11 mouse cellular contexts compared by ENCODE assay signal in genomic region chr4:97924414-97924813, GRCm38 (mm10).
DNase-seq lines count a peak whose midpoint lies in the region; ATAC-seq and TF ChIP-seq lines count a peak whose summit lies in the region.
"Had no signal": no experiment of that assay in that cellular context is flagged by ENCODE, and none has a peak within 500 bp of the region (broad histone marks: within the 10 kb centered on the region; RNA-seq: fewer than 3 reads in every experiment).

No protein-coding gene starts in this region.

- no peak overlapping the region for H3K9ac ChIP-seq in heart, embryonic 14.5 days (ENCODE audit: low read length)
- no peak overlapping the region for H3K9ac ChIP-seq in liver, adult 2 months (ENCODE audit: low read depth, low read length)
- H3K9ac ChIP-seq in liver, embryonic 11.5 days (ENCODE audit: low read depth, low read length): no peak overlapping the region
- H3K9ac ChIP-seq in forebrain, embryonic 13.5 days: no peak overlapping the region; the same call in 1 of the 2 replicates
- H3K9ac ChIP-seq in neural tube, embryonic 15.5 days (replicated peaks): no peak overlapping the region
- H3K9ac ChIP-seq: midbrain, embryonic 12.5 days had no signal

- H3K9me3 ChIP-seq in heart, embryonic 14.5 days (ENCODE audit: control insufficient read depth, low read length): no peaks in the 10 kb centered on the region
- no peaks in the 10 kb centered on the region for H3K9me3 ChIP-seq in liver, embryonic 11.5 days (ENCODE audit: control insufficient read depth, low read length)
- H3K9me3 ChIP-seq in forebrain, embryonic 13.5 days (replicated peaks): no peaks in the 10 kb centered on the region
- H3K9me3 ChIP-seq in neural tube, embryonic 15.5 days (replicated peaks): no peaks in the 10 kb centered on the region
- H3K9me3 ChIP-seq: midbrain, embryonic 12.5 days had no signal

- no peaks in the 10 kb centered on the region for H3K27me3 ChIP-seq in heart, embryonic 14.5 days (ENCODE audit: control insufficient read depth, insufficient read depth, low read length)
- H3K27me3 ChIP-seq in liver, adult 2 months (ENCODE audit: control insufficient read depth, insufficient read depth, low read length): no peaks in the 10 kb centered on the region
- no peaks in the 10 kb centered on the region for H3K27me3 ChIP-seq in liver, embryonic 11.5 days (replicated peaks; ENCODE audit: control insufficient read depth, insufficient read depth, low read length)
- no peaks in the 10 kb centered on the region for H3K27me3 ChIP-seq in forebrain, embryonic 13.5 days
- no peaks in the 10 kb centered on the region for H3K27me3 ChIP-seq in neural tube, embryonic 15.5 days (replicated peaks)
- H3K27me3 ChIP-seq: CH12.LX; midbrain, embryonic 12.5 days had no signal

- H3K79me2 ChIP-seq in liver, adult 2 months (ENCODE audit: control insufficient read depth, insufficient read depth, low read length): peaks cover 29% of the 10 kb centered on the region

- intact Hi-C loops in heart, postnatal 25 days (cut with DNase I): loop anchor here (5.0 kb wide), 2 partner anchors 168 to 172 kb away; no protein-coding TSS in a partner anchor

- 0 out of 2 replicates have a peak overlapping the region, but pooled peaks have one; percentile 8 for H3K4me2 ChIP-seq in heart, embryonic 14.5 days (ENCODE audit: low read length)
- no peak overlapping the region for H3K4me2 ChIP-seq in liver, embryonic 11.5 days
- peak overlapping the region; percentile 27 for H3K4me2 ChIP-seq in forebrain, embryonic 13.5 days
- no peak overlapping the region for H3K4me2 ChIP-seq in neural tube, embryonic 15.5 days
- H3K4me2 ChIP-seq: midbrain, embryonic 12.5 days had no signal

- no peak for ATAC-seq in heart, embryonic 14.5 days (ENCODE audit: insufficient number of reproducible peaks, insufficient read depth, low FRiP score, low read depth)
- no peak for ATAC-seq in liver, embryonic 11.5 days (replicated peaks; ENCODE audit: low FRiP score)
- ATAC-seq in forebrain, embryonic 13.5 days: peak; percentile 62; the same call in 1 of the 2 replicates
- no peak for ATAC-seq in neural tube, embryonic 15.5 days (ENCODE audit: low FRiP score)
- no peak for ATAC-seq in activated CD4-positive, CD25-positive, alpha-beta regulatory T cell, adult 4 months

- no peak for TF ChIP-seq CTCF in liver, adult 2 months (IDR thresholded peaks at IDR 0.05; ENCODE audit: low read depth, low read length)

- H3K4me1 ChIP-seq in heart, embryonic 14.5 days (ENCODE audit: control insufficient read depth in 2 of 2, insufficient read depth in 2 of 2, low read length in 2 of 2): peaks cover 14 to 50% of the 10 kb centered on the region in 2 experiments
- H3K4me1 ChIP-seq in liver, adult 2 months (ENCODE audit: control insufficient read depth, insufficient read depth, low read length): peaks cover 27% of the 10 kb centered on the region
- H3K4me1 ChIP-seq in liver, embryonic 11.5 days (replicated peaks; ENCODE audit: control insufficient read depth, insufficient read depth, low read length): peaks cover 6% of the 10 kb centered on the region
- peaks cover 69% of the 10 kb centered on the region for H3K4me1 ChIP-seq in forebrain, embryonic 13.5 days
- peaks cover 45% of the 10 kb centered on the region for H3K4me1 ChIP-seq in neural tube, embryonic 15.5 days

- no peak overlapping the region for H3K4me3 ChIP-seq in heart, embryonic 14.5 days (ENCODE audit: control insufficient read depth in 1 of 2, insufficient read depth in 1 of 2, low read depth in 1 of 2, low read length in 2 of 2)
- no peak overlapping the region for H3K4me3 ChIP-seq in liver, adult 2 months (ENCODE audit: insufficient read depth, low read depth, low read length)
- H3K4me3 ChIP-seq in liver, embryonic 11.5 days (ENCODE audit: low read depth, low read length): no peak overlapping the region
- H3K4me3 ChIP-seq in forebrain, embryonic 13.5 days: no peak overlapping the region
- no peak overlapping the region for H3K4me3 ChIP-seq in neural tube, embryonic 15.5 days (replicated peaks)
- H3K4me3 ChIP-seq: midbrain, embryonic 12.5 days had no signal

- 49% methylated on average over 5 of the region's 5 CpGs for WGBS in heart, embryonic 14.5 days
- 31% methylated on average over 5 of the region's 5 CpGs for WGBS in liver, adult 2 months
- 90% methylated on average over 5 of the region's 5 CpGs for WGBS in liver, embryonic 11.5 days
- 23% methylated on average over 5 of the region's 5 CpGs for whole genome bisulfite sequencing in forebrain, embryonic 13.5 days
- WGBS in neural tube, embryonic 15.5 days: 59% methylated on average over 5 of the region's 5 CpGs

- no peak for TF ChIP-seq POLR2A in liver, adult 2 months (IDR thresholded peaks at IDR 0.05; ENCODE audit: extremely low read depth, insufficient read depth, low read length)

- H3K27ac ChIP-seq in heart, embryonic 14.5 days (replicated peaks in 1 of 2; ENCODE audit: control insufficient read depth in 1 of 2, insufficient read depth in 1 of 2, low read depth in 2 of 2, low read length in 2 of 2): peak overlapping the region in 1 of 2 experiments; percentile 30; a peak in 1 of 4 replicates
- 0 out of 2 replicates have a peak overlapping the region, but pooled peaks have one; percentile 13 for H3K27ac ChIP-seq in liver, adult 2 months (replicated peaks; ENCODE audit: insufficient read depth, low read depth, low read length)
- H3K27ac ChIP-seq in liver, embryonic 11.5 days (ENCODE audit: low read depth, low read length): no peak overlapping the region
- H3K27ac ChIP-seq in forebrain, embryonic 13.5 days: peak overlapping the region; percentile 72
- H3K27ac ChIP-seq in neural tube, embryonic 15.5 days (replicated peaks): peak overlapping the region; percentile 61; the same call in 1 of the 2 replicates
- H3K27ac ChIP-seq: midbrain, embryonic 12.5 days had no signal

- no peak for DNase-seq in heart, postnatal 25 days (ENCODE audit: low spot score)
- peak; percentile 56 for DNase-seq in liver, adult 2 months (ENCODE audit: extremely low read depth, low read depth, low spot score)
- no peak for DNase-seq in liver, embryonic 11.5 days (ENCODE audit: low spot score)
- no peak for DNase-seq in thymus, postnatal 0 days (ENCODE audit: low spot score)
- DNase-seq: retina, postnatal 1 day had no signal

- H3K36me3 ChIP-seq in heart, embryonic 14.5 days (ENCODE audit: control insufficient read depth, insufficient read depth, low read length): no peaks in the 10 kb centered on the region
- no peaks in the 10 kb centered on the region for H3K36me3 ChIP-seq in liver, adult 2 months (ENCODE audit: control insufficient read depth, insufficient read depth, low read length)
- no peaks in the 10 kb centered on the region for H3K36me3 ChIP-seq in liver, embryonic 11.5 days (ENCODE audit: control insufficient read depth, insufficient read depth, low read length)
- no peaks in the 10 kb centered on the region for H3K36me3 ChIP-seq in forebrain, embryonic 13.5 days (ENCODE audit: poor library complexity, severe bottlenecking)
- no peaks in the 10 kb centered on the region for H3K36me3 ChIP-seq in neural tube, embryonic 15.5 days
- H3K36me3 ChIP-seq: midbrain, embryonic 12.5 days had no signal

Comparison
In these comparisons a context has a peak if more than half of its experiments do, and no peak if none do; other contexts are left out.
1. H3K4me2 ChIP-seq: peak in heart, embryonic 14.5 days (single experiment) and forebrain, embryonic 13.5 days (single experiment); none in liver, embryonic 11.5 days (single experiment) and neural tube, embryonic 15.5 days (single experiment).